Mouse (Mus musculus) small intestine, adult 10 weeks (tissue): ENCODE results near the gene Asna1. TPM values are rescaled to one million over a fixed set of nuclear protein-coding genes. Genes with fewer than 3 reads are reported as not detected.

ENCODE experiments used
- polyA plus RNA-seq: library from polyadenylated mRNA; stranded (reverse); fragments of 350-450 nt; fragmentation: Illumina TruSeq; extraction: RNeasy Lipid Tissue Mini Kit (QIAGEN cat#74804); gene quantifications from one replicate; pipeline ENCODE4 v1.2.3, GENCODE M21; 2014; ENCODE audit warnings: low replicate concordance

Asna1 gene
- polyA plus RNA-seq, result 3.8 TPM

DNA sequence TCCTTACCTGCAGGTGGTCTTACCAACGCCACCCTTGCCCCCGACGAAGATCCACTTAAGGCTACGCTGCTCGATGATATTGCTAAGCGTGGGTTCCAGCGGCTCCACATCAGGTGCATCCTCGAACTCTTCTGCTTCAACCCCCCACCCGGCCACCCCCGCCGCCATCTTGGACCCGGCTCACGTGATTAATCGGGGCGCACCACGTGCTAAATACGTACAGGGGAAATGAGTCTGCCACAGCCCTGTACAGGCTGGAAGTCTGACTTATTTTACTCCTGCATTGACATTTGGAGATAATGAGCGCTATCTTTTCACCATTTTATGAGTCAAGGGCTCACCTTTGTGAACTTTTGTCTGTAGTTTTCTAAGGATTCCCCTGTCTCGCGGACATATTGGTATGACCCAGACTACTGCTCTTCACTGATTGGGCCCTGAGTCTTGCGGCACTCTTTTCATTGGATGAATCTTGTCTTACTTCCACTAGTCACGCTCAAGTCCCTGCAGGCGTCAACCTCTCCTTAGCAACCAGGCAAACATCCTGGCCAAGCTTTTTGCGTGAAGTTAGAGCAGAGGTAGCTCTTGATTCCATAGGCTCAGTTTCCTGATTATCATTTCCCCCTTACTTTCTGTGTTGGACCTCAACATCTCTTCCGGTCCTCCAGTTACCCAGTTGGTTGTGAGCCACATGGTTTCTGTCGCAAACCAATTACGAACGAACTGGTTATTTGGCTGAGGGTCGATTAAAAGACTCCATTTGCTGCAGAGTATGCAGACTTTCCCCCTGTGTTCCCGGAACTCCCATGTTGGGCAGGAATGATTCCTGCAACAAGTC lies at the start of gene Asna1:
TSS of gene Asna1 (minus strand) at position 184 of the 835 bp plus-strand sequence.

GRCm38 (mm10) chr8:85071514-85072281 lies 46.6 kb upstream of the Asna1 start, which contains the start of gene Dhps:
Dhps (plus strand) TSS chr8:85071757.

DNA sequence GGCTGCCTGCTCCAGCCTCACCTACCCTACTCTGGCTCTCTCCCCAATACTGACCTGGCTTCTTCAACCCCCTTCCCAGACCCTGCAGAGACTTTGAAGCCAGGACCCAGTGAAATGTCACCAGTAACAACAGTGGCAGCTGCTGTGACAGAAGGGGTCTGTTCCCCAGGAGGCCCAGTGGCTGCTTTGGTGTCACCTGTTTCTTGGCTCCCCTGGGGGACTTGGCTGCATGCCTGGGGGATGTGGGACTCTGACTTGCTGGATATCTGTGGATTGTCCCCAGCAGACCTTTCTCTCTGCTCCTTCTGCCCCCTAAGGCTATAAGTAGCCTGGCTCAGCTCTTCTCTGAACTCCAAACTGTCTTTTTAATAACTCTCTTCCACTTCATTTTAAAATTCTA lies 42.9 kb upstream of the Asna1 start, which contains the start of gene Gm5741:
TSS of gene Gm5741 (minus strand) at position 1 of the 400 bp plus-strand sequence.

DNA sequence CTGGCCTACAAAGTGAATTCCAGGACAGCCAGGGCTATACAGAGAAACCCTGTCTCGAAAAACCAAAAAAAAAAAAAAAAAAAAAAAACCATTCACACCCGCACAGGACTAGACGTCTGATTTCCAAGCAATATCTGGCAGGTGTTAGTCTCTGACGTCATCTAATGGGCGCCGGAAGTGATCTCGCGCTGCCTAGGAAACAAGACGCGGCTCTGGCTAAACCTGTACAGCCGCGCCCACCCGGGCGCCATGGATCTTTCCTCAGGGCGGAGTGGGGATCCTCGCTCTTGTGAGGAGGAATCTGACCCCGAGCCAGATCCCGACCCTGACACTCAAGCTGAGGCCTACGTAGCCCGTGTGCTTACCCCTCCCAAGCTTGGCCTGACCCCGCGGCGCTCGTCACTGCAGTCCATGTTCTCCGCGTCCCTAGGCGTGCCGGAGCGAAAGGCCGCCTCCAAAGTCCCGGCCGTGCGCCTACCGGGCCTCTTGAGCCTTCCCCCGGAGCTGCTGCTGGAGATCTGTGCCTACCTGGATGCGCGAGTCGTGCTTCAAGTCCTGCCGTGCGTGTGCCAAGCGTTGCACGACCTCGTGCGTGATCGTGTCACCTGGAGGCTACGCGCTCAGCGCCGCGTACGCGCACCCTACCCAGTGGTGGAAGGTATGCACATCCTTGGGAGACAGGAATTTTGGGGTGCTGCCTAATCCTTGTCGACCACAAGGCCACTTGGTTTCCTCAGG lies 35.0 kb upstream of the Asna1 start, which contains the start of gene Fbxw9:
TSS of gene Fbxw9 (plus strand) at position 177 of the 738 bp plus-strand sequence.

GRCm38 (mm10) chr8:85036718-85037365 lies 11.8 kb upstream of the Asna1 start, which contains the start of gene Tnpo2:
Tnpo2 (plus strand) TSS chr8:85036915.

DNA sequence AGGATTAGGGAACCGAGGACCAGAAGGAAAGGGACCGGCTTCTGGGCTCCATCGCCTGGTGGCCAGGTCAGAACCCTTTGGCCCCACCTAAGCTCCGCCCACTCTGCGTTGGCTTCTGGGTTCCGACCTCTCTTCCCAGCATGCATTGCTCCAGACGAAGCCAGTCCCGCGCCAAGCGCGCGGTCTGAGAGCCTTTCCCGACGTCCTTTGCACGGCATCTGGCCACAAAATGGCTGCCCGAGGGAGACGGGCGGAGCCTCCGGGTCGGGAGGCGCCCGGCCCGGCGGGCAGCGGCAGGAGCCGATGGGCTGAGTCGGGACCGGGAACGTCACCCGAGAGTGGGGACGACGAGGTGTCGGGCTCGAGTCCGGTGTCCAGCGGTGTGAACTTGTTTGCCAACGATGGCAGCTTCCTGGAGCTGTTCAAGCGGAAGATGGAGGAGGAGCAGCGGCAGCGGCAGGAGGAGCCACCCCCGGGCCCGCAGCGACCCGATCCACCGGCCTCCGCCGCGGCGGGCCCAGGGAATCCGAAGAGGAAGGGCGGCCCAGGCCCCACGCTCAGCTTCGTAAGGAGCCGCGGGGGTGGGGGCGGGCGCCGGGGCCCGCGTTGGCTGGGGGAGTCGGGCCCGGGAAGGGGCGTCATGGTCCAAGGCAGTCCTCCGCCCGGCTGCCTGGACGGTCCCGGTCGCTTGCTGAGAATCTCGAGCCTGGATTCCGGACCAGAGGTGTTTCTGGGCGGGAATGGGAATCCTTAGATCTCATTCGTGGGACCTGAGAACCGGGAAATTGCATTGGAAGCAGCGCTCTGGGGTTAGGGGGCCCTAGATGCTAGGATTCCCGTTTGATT lies 1.8 kb upstream of the Asna1 start, which contains the start of gene Trir:
TSS of gene Trir (plus strand) at position 154 of the 846 bp plus-strand sequence.

GRCm38 (mm10) chr8:85014431-85014830 lies 10.7 kb downstream of the Asna1 start, which contains the start of gene Best2:
Best2 (minus strand) TSS chr8:85014531.

GRCm38 (mm10) chr8:84990349-84990748 lies 34.7 kb downstream of the Asna1 start, which contains the start of gene Hook2:
Hook2 (plus strand) TSS chr8:84990603.

GRCm38 (mm10) chr8:84978248-84978940 lies 46.7 kb downstream of the Asna1 start, which contains the start of gene Junb:
Junb (minus strand) TSS chr8:84978718.

GRCm38 (mm10) chr8:84969241-84970134 lies 55.6 kb downstream of the Asna1 start, which contains the start of the genes Gm49661, Prdx2 and Rnaseh2a:
Gm49661 (minus strand) TSS chr8:84969433.
Prdx2 (plus strand) TSS chr8:84969587.
Rnaseh2a (minus strand) TSS chr8:84969767.

Other genes starting within 250 kb of the Asna1 start
- 6.2 TPM for gene Nfix, start 224.9 kb downstream of the Asna1 start, polyA plus RNA-seq
- 0.89 TPM for gene Dand5, start 202.5 kb downstream of the Asna1 start, polyA plus RNA-seq
- not detected for gene Gadd45gip1, start 193.8 kb downstream of the Asna1 start, polyA plus RNA-seq
- 1.3 TPM for gene Rad23a, start 184.6 kb downstream of the Asna1 start, polyA plus RNA-seq
- 432 TPM for gene Calr, start 178.3 kb downstream of the Asna1 start, polyA plus RNA-seq
- 1.9 TPM for gene Farsa, start 168.3 kb downstream of the Asna1 start, polyA plus RNA-seq
- 10.3 TPM for gene Syce2, start 153.2 kb downstream of the Asna1 start, polyA plus RNA-seq
- gene Gcdh, start 131.4 kb downstream of the Asna1 start, polyA plus RNA-seq, result 33.1 TPM
- gene Klf1, start 123.4 kb downstream of the Asna1 start, polyA plus RNA-seq, result not detected
- 3.7 TPM for gene Dnase2a, start 116.7 kb downstream of the Asna1 start, polyA plus RNA-seq
- gene Mast1, start 87.9 kb downstream of the Asna1 start, polyA plus RNA-seq, result not detected
- not detected for gene Rtbdn, start 78.3 kb downstream of the Asna1 start, polyA plus RNA-seq
- gene Gm49661, start 55.8 kb downstream of the Asna1 start, polyA plus RNA-seq, result not detected
- gene Prdx2, start 55.7 kb downstream of the Asna1 start, polyA plus RNA-seq, result 14.6 TPM
- gene Rnaseh2a, start 55.5 kb downstream of the Asna1 start, polyA plus RNA-seq, result 1.1 TPM
- gene Junb, start 46.6 kb downstream of the Asna1 start, polyA plus RNA-seq, result 1.7 TPM
- gene Hook2, start 34.7 kb downstream of the Asna1 start, polyA plus RNA-seq, result 34.3 TPM
- not detected for gene Best2, start 10.8 kb downstream of the Asna1 start, polyA plus RNA-seq
- gene Trir, start 1.5 kb upstream of the Asna1 start, polyA plus RNA-seq, result 5.6 TPM
- gene Tnpo2, start 11.6 kb upstream of the Asna1 start, polyA plus RNA-seq, result 3.5 TPM
- gene Fbxw9, start 34.8 kb upstream of the Asna1 start, polyA plus RNA-seq, result 1.4 TPM
- gene Gm5741, start 42.7 kb upstream of the Asna1 start, polyA plus RNA-seq, result not detected
- gene Dhps, start 46.5 kb upstream of the Asna1 start, polyA plus RNA-seq, result 17.0 TPM
- 3.7 TPM for gene Wdr83os, start 55.5 kb upstream of the Asna1 start, polyA plus RNA-seq
- 2.0 TPM for gene Wdr83, start 56.0 kb upstream of the Asna1 start, polyA plus RNA-seq
- gene Man2b1, start 58.0 kb upstream of the Asna1 start, polyA plus RNA-seq, result 3.0 TPM
- 3.0 TPM for gene Zfp791, start 97.8 kb upstream of the Asna1 start, polyA plus RNA-seq
- gene Cks1brt, start 126.6 kb upstream of the Asna1 start, polyA plus RNA-seq, result not detected
- not detected for gene Olfr371, start 200.7 kb upstream of the Asna1 start, polyA plus RNA-seq